Mouse (Mus musculus) midbrain, embryonic 12.5 days (tissue): Measurements from ENCODE around the gene Sel1l3. TPM values are rescaled to one million over a fixed set of nuclear protein-coding genes. Genes with fewer than 3 reads are reported as not detected.

ENCODE experiments used
- ATAC-seq: fragments of 200-750 bp; cut with Nextera tagmentation; 2 replicates; pipeline ENCODE4 v1.8.0; 2017; ENCODE audit warnings: low read depth, moderate TSS enrichment, moderate library complexity; ENCODE audit not compliant: low FRiP score
- H3K27ac ChIP-seq: fragments of 300-500 bp; sonication (generic); replicated peaks from 2 replicates; pipeline ENCODE4 v1.5.1; 2016; ENCODE audit warnings: mild to moderate bottlenecking
- H3K27me3 ChIP-seq: fragments of 300-500 bp; sonication (generic); 2 replicates; pipeline ENCODE4 v1.6.1; 2016; ENCODE audit warnings: mild to moderate bottlenecking
- H3K36me3 ChIP-seq: fragments of 300-500 bp; sonication (generic); 2 replicates; pipeline ENCODE4 v1.6.1; 2016
- H3K4me1 ChIP-seq: fragments of 300-500 bp; sonication (generic); 2 replicates; pipeline ENCODE4 v1.6.1; 2016
- H3K4me2 ChIP-seq: fragments of 300-500 bp; sonication (generic); replicated peaks from 2 replicates; pipeline ENCODE4 v1.6.1; 2016; ENCODE audit warnings: mild to moderate bottlenecking, moderate library complexity
- H3K4me3 ChIP-seq: fragments of 300-500 bp; sonication (generic); 2 replicates; pipeline ENCODE4 v1.5.1; 2016; ENCODE audit warnings: mild to moderate bottlenecking
- H3K9ac ChIP-seq: fragments of 300-500 bp; sonication (generic); replicated peaks from 2 replicates; pipeline ENCODE4 v1.6.1; 2016; ENCODE audit warnings: mild to moderate bottlenecking, moderate library complexity
- H3K9me3 ChIP-seq: fragments of 300-500 bp; sonication (generic); 2 replicates; pipeline ENCODE4 v1.6.1; 2016; ENCODE audit warnings: mild to moderate bottlenecking
- WGBS: fragments of 180-500 bp; shearing (Covaris S2); methylation state at CpG from one replicate; pipeline ENCODE4 v1.1.7; 2016; 5-methylcytosine and 5-hydroxymethylcytosine counted together
- polyA plus RNA-seq: library from polyadenylated mRNA; unstranded; fragments of >200 nt; fragmentation: Nextera tagmentation; extraction: Ambion mirVana; gene quantifications from 2 replicates; pipeline ENCODE4 v1.2.1, GENCODE M21; 2016

Gene Sel1l3
- polyA plus RNA-seq, 1 experiment from 2014 or later, result 2.9 TPM

DNA sequence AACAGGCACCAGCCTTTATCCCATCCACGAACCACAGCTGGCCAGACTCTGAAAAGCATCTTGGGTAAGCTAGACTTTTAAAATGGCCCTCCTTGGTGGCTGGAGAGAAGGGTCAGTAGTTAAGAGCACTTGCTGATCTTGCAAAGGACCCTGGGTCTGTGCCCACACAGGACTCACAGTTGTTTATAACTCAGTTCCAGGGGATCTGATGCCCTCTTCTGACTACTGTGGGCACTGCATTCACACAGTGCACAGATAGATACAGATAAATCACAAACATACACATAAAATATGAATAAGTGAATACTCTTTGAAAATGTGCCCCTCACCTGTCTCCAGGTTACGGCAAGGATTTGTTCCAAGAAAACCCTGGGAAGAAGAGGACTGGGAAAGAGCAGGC lies 79.7 kb downstream of the Sel1l3 start:
- no peak overlapping the region for H3K9ac ChIP-seq
- H3K4me1 ChIP-seq, result peaks cover 10% of the 10 kb centered on the region; the same call in 1 of the 2 replicates
- H3K27ac ChIP-seq, result no peak overlapping the region
- WGBS, result 92% methylated on average over 2 of the region's 2 CpGs
- H3K4me2 ChIP-seq, result no peak overlapping the region
- H3K27me3 ChIP-seq, result no peaks in the 10 kb centered on the region
- no peaks in the 10 kb centered on the region for H3K36me3 ChIP-seq
- ATAC-seq, result no peak
- no peak overlapping the region for H3K4me3 ChIP-seq
- H3K9me3 ChIP-seq, result no peaks in the 10 kb centered on the region

DNA sequence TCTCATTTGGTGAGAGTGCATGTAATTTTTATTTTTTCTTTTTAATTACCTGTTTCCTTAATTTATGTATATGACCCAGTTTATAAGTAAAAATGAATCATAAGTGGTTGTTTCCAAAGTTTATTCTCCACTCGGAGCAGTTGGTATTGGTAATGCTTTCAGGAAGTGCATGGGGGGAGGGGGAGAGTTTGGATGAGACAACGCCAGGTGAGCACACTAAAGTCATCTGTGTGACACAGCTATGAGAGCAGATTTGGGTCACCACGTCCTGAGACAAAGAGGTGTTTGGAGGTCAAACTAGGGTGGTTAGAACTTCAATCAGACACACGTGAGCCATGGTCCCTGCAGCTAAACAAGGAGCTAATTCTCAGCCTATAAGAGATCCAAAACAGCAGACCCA lies 89.0 kb downstream of the Sel1l3 start:
- H3K4me1 ChIP-seq, result peaks cover 15% of the 10 kb centered on the region; the same call in 1 of the 2 replicates
- H3K4me2 ChIP-seq, result no peak overlapping the region
- H3K36me3 ChIP-seq, result no peaks in the 10 kb centered on the region
- 68% methylated on average over 4 of the region's 4 CpGs for WGBS
- peaks cover 6% of the 10 kb centered on the region; the same call in 1 of the 2 replicates for H3K27me3 ChIP-seq
- no peaks in the 10 kb centered on the region for H3K9me3 ChIP-seq
- no peak overlapping the region for H3K27ac ChIP-seq
- ATAC-seq, result no peak
- no peak overlapping the region for H3K9ac ChIP-seq
- no peak overlapping the region for H3K4me3 ChIP-seq

GRCm38 (mm10) chr5:53123525-53124286 lies 90.0 kb downstream of the Sel1l3 start:
- H3K9ac ChIP-seq, result no peak overlapping the region
- peaks cover 15% of the 10 kb centered on the region; the same call in 1 of the 2 replicates for H3K4me1 ChIP-seq
- H3K27ac ChIP-seq, result no peak overlapping the region
- no peaks in the 10 kb centered on the region for H3K36me3 ChIP-seq
- H3K4me3 ChIP-seq, result no peak overlapping the region
- peak; percentile 64 for ATAC-seq
- WGBS, result 20% methylated on average over 10 of the region's 10 CpGs
- no peaks in the 10 kb centered on the region for H3K9me3 ChIP-seq
- no peak overlapping the region for H3K4me2 ChIP-seq
- H3K27me3 ChIP-seq, result peaks cover 6% of the 10 kb centered on the region; the same call in 1 of the 2 replicates

GRCm38 (mm10) chr5:53119689-53120088 lies 94.0 kb downstream of the Sel1l3 start:
- H3K27ac ChIP-seq, result no peak overlapping the region
- ATAC-seq, result no peak
- 70% methylated on average over 3 of the region's 3 CpGs for WGBS
- H3K4me2 ChIP-seq, result no peak overlapping the region
- no peak overlapping the region for H3K4me3 ChIP-seq
- H3K27me3 ChIP-seq, result peaks cover 9% of the 10 kb centered on the region; the same call in 1 of the 2 replicates
- H3K4me1 ChIP-seq, result peaks cover 15% of the 10 kb centered on the region; the same call in 1 of the 2 replicates
- no peaks in the 10 kb centered on the region for H3K36me3 ChIP-seq
- H3K9me3 ChIP-seq, result no peaks in the 10 kb centered on the region
- no peak overlapping the region for H3K9ac ChIP-seq

GRCm38 (mm10) chr5:53118212-53118611 lies 95.5 kb downstream of the Sel1l3 start:
- Histone ChIP-seq H3K4me1 (peaks cover 7% of the 10 kb centered on the region; the same call in 1 of the 2 replicates), H3K36me3 (no peaks in the 10 kb centered on the region), H3K4me3 (no peak overlapping the region), H3K9ac (no peak overlapping the region), H3K4me2 (no peak overlapping the region), H3K27me3 (peaks cover 9% of the 10 kb centered on the region; the same call in 1 of the 2 replicates), H3K9me3 (peaks cover 2% of the 10 kb centered on the region), H3K27ac (no peak overlapping the region)
- ATAC-seq, result peak; percentile 39; the same call in 1 of the 2 replicates
- 75% methylated on average over 8 of the region's 8 CpGs for WGBS

GRCm38 (mm10) chr5:53114616-53115267 lies 99.0 kb downstream of the Sel1l3 start:
- H3K4me2 ChIP-seq, result no peak overlapping the region
- peaks cover 10% of the 10 kb centered on the region; the same call in 1 of the 2 replicates for H3K4me1 ChIP-seq
- no peak overlapping the region for H3K9ac ChIP-seq
- H3K27ac ChIP-seq, result no peak overlapping the region
- 0 out of 2 replicates have a peak, but pooled peaks cover 3% of the 10 kb centered on the region for H3K27me3 ChIP-seq
- H3K4me3 ChIP-seq, result no peak overlapping the region
- WGBS, result 73% methylated on average over 12 of the region's 12 CpGs
- no peak; the same call in 1 of the 2 replicates for ATAC-seq
- H3K36me3 ChIP-seq, result no peaks in the 10 kb centered on the region
- H3K9me3 ChIP-seq, result peaks cover 5% of the 10 kb centered on the region

DNA sequence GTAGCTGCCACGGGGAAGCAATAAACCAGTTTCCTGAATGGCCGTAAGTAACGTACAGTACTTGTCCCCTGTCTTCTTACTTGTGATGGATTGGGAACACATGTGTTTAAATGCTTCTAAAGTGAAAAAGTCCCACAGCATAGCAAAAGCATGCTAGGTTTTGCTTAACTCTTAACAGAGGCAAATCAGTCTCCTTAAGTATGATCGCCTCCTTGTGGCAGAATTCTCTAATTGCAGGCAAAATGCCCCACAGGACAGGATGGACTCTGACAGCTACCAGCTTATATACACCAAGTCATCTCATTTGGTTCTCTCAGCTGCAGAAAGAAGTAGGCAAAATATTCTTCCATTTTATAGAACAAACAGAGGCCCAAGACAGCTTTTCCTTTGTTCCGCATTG lies 100.8 kb downstream of the Sel1l3 start:
- 95% methylated on average over 5 of the region's 5 CpGs for WGBS
- no peak overlapping the region for H3K9ac ChIP-seq
- no peak overlapping the region for H3K4me3 ChIP-seq
- no peak for ATAC-seq
- no peak overlapping the region for H3K27ac ChIP-seq
- H3K9me3 ChIP-seq, result peaks cover 5% of the 10 kb centered on the region
- no peak overlapping the region for H3K4me2 ChIP-seq
- peaks cover 10% of the 10 kb centered on the region; the same call in 1 of the 2 replicates for H3K4me1 ChIP-seq
- 0 out of 2 replicates have a peak, but pooled peaks cover 3% of the 10 kb centered on the region for H3K27me3 ChIP-seq
- no peaks in the 10 kb centered on the region for H3K36me3 ChIP-seq

- Histone ChIP-seq H3K9me3 (peaks cover 5% of the 10 kb centered on the region), H3K4me1 (peaks cover 10% of the 10 kb centered on the region; the same call in 1 of the 2 replicates), H3K9ac (no peak overlapping the region), H3K4me2 (no peak overlapping the region), H3K4me3 (no peak overlapping the region), H3K36me3 (no peaks in the 10 kb centered on the region), H3K27me3 (0 out of 2 replicates have a peak, but pooled peaks cover under 1% of the 10 kb centered on the region), H3K27ac (no peak overlapping the region)
- WGBS, result 67% methylated on average over 5 of the region's 5 CpGs
- ATAC-seq, result no peak
Observed at GRCm38 (mm10) chr5:53111036-53111435, 102.7 kb downstream of the Sel1l3 start.

DNA sequence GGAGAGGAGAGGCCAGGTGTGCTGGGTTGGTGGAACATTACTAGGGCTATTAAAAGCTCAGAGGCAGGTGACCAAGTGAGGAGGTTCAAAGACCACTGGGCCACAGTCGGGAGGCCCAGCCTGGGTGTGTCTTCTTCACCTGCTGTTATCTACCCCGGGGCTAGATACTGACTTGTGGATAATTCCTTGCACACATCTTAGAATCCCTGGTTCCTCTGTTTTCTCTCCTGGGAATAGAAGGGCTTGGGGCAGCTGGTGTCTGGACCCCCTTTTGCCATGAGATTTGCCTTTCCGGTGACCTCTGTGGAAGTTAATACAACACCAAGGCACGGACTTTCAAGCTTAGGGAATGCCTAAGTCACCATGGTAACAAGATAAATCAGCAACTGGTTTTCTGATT lies 103.5 kb downstream of the Sel1l3 start:
- peaks cover 5% of the 10 kb centered on the region for H3K9me3 ChIP-seq
- ATAC-seq, result no peak
- H3K4me2 ChIP-seq, result no peak overlapping the region
- no peaks in the 10 kb centered on the region for H3K36me3 ChIP-seq
- H3K27me3 ChIP-seq, result no peaks in the 10 kb centered on the region
- H3K27ac ChIP-seq, result no peak overlapping the region
- no peak overlapping the region for H3K4me3 ChIP-seq
- 56% methylated on average over 4 of the region's 4 CpGs for WGBS
- peaks cover 10% of the 10 kb centered on the region; the same call in 1 of the 2 replicates for H3K4me1 ChIP-seq
- H3K9ac ChIP-seq, result no peak overlapping the region

DNA sequence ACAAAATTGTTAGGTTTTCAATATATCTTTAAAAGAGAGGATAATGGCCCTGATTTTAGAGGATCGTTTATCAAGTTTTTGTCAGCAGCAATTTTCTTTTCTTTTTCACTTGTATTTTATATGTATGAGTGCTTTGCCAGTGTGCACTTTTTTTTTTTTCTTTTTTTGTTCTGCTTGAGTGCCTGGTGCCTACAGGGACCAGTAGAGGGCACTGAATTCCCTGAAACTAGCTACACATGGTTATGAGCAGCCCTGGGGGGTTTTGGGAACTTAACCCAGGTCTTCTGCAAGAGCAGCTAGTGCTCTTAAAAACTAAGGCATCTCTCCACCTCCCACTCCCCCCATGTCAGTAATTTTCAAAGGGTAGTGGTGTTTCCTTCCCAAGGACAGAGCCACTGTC lies 105.1 kb downstream of the Sel1l3 start:
- Histone ChIP-seq H3K36me3 (no peaks in the 10 kb centered on the region), H3K9ac (no peak overlapping the region), H3K4me1 (peaks cover 10% of the 10 kb centered on the region; the same call in 1 of the 2 replicates), H3K4me2 (no peak overlapping the region), H3K27me3 (no peaks in the 10 kb centered on the region), H3K27ac (no peak overlapping the region), H3K9me3 (peaks cover 5% of the 10 kb centered on the region), H3K4me3 (no peak overlapping the region)
- 95% methylated on average over 1 of the region's 1 CpGs for WGBS
- ATAC-seq, result no peak

- H3K9me3 ChIP-seq, result peaks cover 1% of the 10 kb centered on the region
- WGBS, result 91% methylated on average over 9 of the region's 9 CpGs
- H3K27ac ChIP-seq, result no peak overlapping the region
- H3K4me2 ChIP-seq, result no peak overlapping the region
- no peak overlapping the region for H3K4me3 ChIP-seq
- peaks cover 10% of the 10 kb centered on the region; the same call in 1 of the 2 replicates for H3K4me1 ChIP-seq
- H3K9ac ChIP-seq, result no peak overlapping the region
- no peaks in the 10 kb centered on the region for H3K36me3 ChIP-seq
- no peak for ATAC-seq
- H3K27me3 ChIP-seq, result no peaks in the 10 kb centered on the region
Observed at GRCm38 (mm10) chr5:53108026-53108425, 105.7 kb downstream of the Sel1l3 start.

DNA sequence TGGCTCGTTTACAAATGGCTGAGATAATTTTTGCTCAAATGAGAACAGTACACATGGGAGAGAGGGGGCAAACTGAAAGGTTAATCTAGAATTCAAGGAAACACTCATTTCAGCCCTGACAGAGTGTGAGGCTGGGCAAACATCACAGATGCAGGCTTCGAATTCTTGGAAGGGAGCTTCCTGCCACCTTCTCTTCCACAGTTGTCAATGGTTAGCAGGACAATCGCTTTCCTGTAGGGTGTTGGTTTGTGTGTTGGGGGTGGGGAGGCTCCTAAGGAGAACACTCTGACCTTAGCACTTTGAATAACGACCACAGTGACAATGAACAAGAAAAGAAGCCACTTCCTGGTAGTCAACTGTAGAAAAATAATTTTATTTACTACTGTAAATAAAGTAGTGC lies 107.0 kb downstream of the Sel1l3 start:
- H3K9ac ChIP-seq, result no peak overlapping the region
- 65% methylated on average over 4 of the region's 4 CpGs for WGBS
- no peaks in the 10 kb centered on the region for H3K9me3 ChIP-seq
- no peak for ATAC-seq
- H3K4me2 ChIP-seq, result no peak overlapping the region
- no peaks in the 10 kb centered on the region for H3K27me3 ChIP-seq
- H3K4me3 ChIP-seq, result no peak overlapping the region
- H3K36me3 ChIP-seq, result no peaks in the 10 kb centered on the region
- peaks cover 10% of the 10 kb centered on the region; the same call in 1 of the 2 replicates for H3K4me1 ChIP-seq
- no peak overlapping the region for H3K27ac ChIP-seq
